Mouse (Mus musculus): Measurements from ENCODE around the gene Cd320.

- TF ChIP-seq CTCF (IDR thresholded peaks at IDR 0.05; ENCODE audit: low read depth, low read length) (no peak), POLR2A (IDR thresholded peaks at IDR 0.05; ENCODE audit: insufficient read depth, low read length) (no peak)
Measured at GRCm38 (mm10) chr17:33802221-33802620, 40.7 kb upstream of the Cd320 start.

Data from ES-Bruce4 (cell line).